Mouse (Mus musculus): ENCODE results near the gene Usp47. TPM values are rescaled to one million over a fixed set of nuclear protein-coding genes. Genes with fewer than 3 reads are reported as not detected.

The Usp47 gene
- total and polyA plus RNA-seq, 3 experiments = 6.4 to 95.9 (median 88.4) TPM

DNA sequence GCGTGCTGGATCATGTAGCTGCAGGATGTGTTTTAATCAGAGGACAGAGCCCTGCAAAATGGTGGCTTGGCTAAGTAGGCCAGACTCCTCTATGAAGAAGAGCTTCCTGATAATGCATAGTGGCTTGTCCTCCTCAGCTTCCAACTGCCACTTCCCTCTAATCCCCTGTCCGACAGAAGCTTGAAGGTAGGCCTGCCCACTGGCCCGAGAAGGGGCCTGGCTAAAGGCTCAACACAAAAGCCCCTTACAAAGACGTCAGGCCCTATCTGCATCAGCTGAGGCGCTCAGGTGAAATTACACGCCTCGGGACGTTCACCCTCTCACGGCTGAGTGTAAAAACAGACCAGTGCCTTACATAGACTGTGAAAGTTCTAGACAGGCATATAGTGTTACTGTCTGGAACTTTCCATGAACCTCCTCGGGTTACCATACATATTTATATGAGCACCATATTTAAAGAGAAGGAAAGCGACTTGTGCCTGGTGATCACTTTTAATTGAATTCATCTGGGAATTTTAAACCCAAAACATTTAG, 121.4 kb downstream of the Usp47 start:
- no peaks in the 10 kb centered on the region for H3K4me1 ChIP-seq (ENCODE audit: insufficient read depth, low read depth, low read length)
- H3K36me3 ChIP-seq (replicated peaks) = no peaks in the 10 kb centered on the region
- DNase-seq (ENCODE audit: low spot score) (no peak), ATAC-seq (ENCODE audit: extremely low read depth, insufficient number of reproducible peaks, low FRiP score, poor library complexity, severe bottlenecking) (no peak)
- H3K9me3 ChIP-seq (replicated peaks) = no peaks in the 10 kb centered on the region; the same call in 1 of the 2 replicates
- TF ChIP-seq CTCF (IDR thresholded peaks at IDR 0.05; ENCODE audit: low read depth, low read length) (no peak), GATA1 (IDR thresholded peaks at IDR 0.05; ENCODE audit: borderline replicate concordance, low read length) (no peak), TAL1 (conservative IDR thresholded peaks at IDR 0.05; ENCODE audit: low read depth, low read length) (no peak), GATA2 (IDR thresholded peaks at IDR 0.05; ENCODE audit: borderline replicate concordance, low read depth, low read length) (no peak), POLR2AphosphoS5 (IDR thresholded peaks at IDR 0.05; ENCODE audit: insufficient replicate concordance, low read depth, low read length) (no peak)
- no peaks in the 10 kb centered on the region for H3K27me3 ChIP-seq (ENCODE audit: insufficient read depth, low read length)
- no peak overlapping the region for H3K4me3 ChIP-seq (ENCODE audit: low read depth, low read length)

DNA sequence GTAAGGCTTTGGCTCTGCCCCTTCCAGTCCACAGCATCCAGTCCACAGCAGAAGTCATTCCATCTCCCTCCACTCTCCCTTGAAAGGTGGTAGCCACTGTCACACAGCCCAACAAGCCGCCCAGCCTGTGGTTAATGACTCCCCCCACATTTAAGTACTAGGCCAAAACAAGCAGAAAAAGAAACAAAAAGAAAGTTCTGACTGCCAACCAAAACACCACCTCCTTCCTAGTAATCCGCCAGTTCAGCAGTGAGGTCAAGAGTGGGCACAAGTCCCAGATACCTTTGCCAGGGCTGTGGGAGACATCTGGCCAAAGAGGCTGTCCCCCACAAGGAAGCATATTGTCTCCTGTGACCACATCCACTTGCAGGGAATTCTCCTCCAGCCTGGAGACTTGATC, 124.7 kb downstream of the Usp47 start:
- ATAC-seq (ENCODE audit: extremely low read depth, insufficient number of reproducible peaks, low FRiP score, poor library complexity, severe bottlenecking) (no peak), DNase-seq (ENCODE audit: low spot score) (no peak)
- TF ChIP-seq TAL1 (conservative IDR thresholded peaks at IDR 0.05; ENCODE audit: low read depth, low read length) = no peak
- no peak for TF ChIP-seq CTCF (IDR thresholded peaks at IDR 0.05; ENCODE audit: low read depth, low read length)
- no peak for TF ChIP-seq POLR2AphosphoS5 (IDR thresholded peaks at IDR 0.05; ENCODE audit: insufficient replicate concordance, low read depth, low read length)
- no peak for TF ChIP-seq GATA2 (IDR thresholded peaks at IDR 0.05; ENCODE audit: borderline replicate concordance, low read depth, low read length)
- TF ChIP-seq GATA1 (IDR thresholded peaks at IDR 0.05; ENCODE audit: borderline replicate concordance, low read length) = no peak
- H3K4me3 ChIP-seq (ENCODE audit: low read depth, low read length) = no peak overlapping the region
- no peaks in the 10 kb centered on the region for H3K36me3 ChIP-seq (replicated peaks)
- H3K27me3 ChIP-seq (ENCODE audit: insufficient read depth, low read length) = no peaks in the 10 kb centered on the region
- no peaks in the 10 kb centered on the region for H3K4me1 ChIP-seq (ENCODE audit: insufficient read depth, low read depth, low read length)
- H3K9me3 ChIP-seq (replicated peaks) = no peaks in the 10 kb centered on the region; the same call in 1 of the 2 replicates

DNA sequence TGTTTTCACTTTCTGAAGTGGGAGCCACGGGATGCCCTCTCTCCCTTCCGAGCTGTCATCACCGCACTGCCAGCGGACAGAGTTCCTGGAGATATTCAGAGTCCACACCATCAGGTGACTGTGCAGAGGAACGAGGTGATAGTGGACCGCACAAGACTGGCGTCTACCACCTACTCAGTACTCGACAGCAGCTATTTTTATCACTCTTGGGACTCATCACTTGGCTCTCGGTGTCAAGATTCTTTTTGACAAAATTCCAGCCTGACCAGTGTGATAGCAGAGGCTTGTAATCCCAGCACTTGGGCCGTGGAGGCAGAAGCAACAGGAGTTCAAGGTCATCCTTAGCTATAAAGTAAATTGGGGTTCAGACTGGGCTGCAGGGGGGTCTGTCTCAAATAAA, 125.8 kb downstream of the Usp47 start:
- DNase-seq (ENCODE audit: low spot score) = no peak
- H3K36me3 ChIP-seq (replicated peaks) = no peaks in the 10 kb centered on the region
- no peaks in the 10 kb centered on the region for H3K4me1 ChIP-seq (ENCODE audit: insufficient read depth, low read depth, low read length)
- no peak for TF ChIP-seq GATA2 (IDR thresholded peaks at IDR 0.05; ENCODE audit: borderline replicate concordance, low read depth, low read length)
- no peak for TF ChIP-seq CTCF (IDR thresholded peaks at IDR 0.05; ENCODE audit: low read depth, low read length)
- no peak for TF ChIP-seq TAL1 (conservative IDR thresholded peaks at IDR 0.05; ENCODE audit: low read depth, low read length)
- no peak for TF ChIP-seq POLR2AphosphoS5 (IDR thresholded peaks at IDR 0.05; ENCODE audit: insufficient replicate concordance, low read depth, low read length)
- no peak for TF ChIP-seq GATA1 (IDR thresholded peaks at IDR 0.05; ENCODE audit: borderline replicate concordance, low read length)
- ATAC-seq (ENCODE audit: extremely low read depth, insufficient number of reproducible peaks, low FRiP score, poor library complexity, severe bottlenecking) = no peak
- H3K27me3 ChIP-seq (ENCODE audit: insufficient read depth, low read length) = no peaks in the 10 kb centered on the region
- no peaks in the 10 kb centered on the region; the same call in 1 of the 2 replicates for H3K9me3 ChIP-seq (replicated peaks)
- no peak overlapping the region for H3K4me3 ChIP-seq (ENCODE audit: low read depth, low read length)

DNA sequence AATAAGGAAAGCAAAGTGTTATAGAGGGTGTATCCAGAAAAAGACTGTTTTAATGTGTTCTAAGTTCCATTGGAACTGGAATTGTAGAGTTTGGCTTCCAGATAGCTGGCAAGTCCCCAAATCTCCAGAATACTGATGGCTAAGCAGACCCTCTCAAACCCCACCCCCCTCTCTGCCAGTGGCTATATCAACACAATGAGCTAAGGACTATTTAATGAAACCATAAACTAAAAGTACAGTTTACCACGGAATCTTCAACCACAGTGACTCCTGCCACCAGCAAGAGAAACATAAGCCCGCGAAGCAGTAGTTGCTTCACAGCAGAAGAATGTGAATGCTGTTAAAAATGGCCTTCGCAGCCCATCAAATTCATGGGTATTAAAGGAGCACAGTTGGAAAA, 131.1 kb downstream of the Usp47 start:
- DNase-seq (ENCODE audit: low spot score) = no peak
- TF ChIP-seq POLR2AphosphoS5 (IDR thresholded peaks at IDR 0.05; ENCODE audit: insufficient replicate concordance, low read depth, low read length) (no peak), TAL1 (conservative IDR thresholded peaks at IDR 0.05; ENCODE audit: low read depth, low read length) (no peak), CTCF (IDR thresholded peaks at IDR 0.05; ENCODE audit: low read depth, low read length) (no peak), GATA1 (IDR thresholded peaks at IDR 0.05; ENCODE audit: borderline replicate concordance, low read length) (no peak), GATA2 (IDR thresholded peaks at IDR 0.05; ENCODE audit: borderline replicate concordance, low read depth, low read length) (no peak)
- peaks cover 7% of the 10 kb centered on the region; the same call in 1 of the 2 replicates for H3K9me3 ChIP-seq (replicated peaks)
- H3K4me3 ChIP-seq (ENCODE audit: low read depth, low read length) = no peak overlapping the region
- no peaks in the 10 kb centered on the region for H3K27me3 ChIP-seq (ENCODE audit: insufficient read depth, low read length)
- ATAC-seq (ENCODE audit: extremely low read depth, insufficient number of reproducible peaks, low FRiP score, poor library complexity, severe bottlenecking) = no peak
- H3K4me1 ChIP-seq (ENCODE audit: insufficient read depth, low read depth, low read length) = no peaks in the 10 kb centered on the region
- no peaks in the 10 kb centered on the region for H3K36me3 ChIP-seq (replicated peaks)

DNA sequence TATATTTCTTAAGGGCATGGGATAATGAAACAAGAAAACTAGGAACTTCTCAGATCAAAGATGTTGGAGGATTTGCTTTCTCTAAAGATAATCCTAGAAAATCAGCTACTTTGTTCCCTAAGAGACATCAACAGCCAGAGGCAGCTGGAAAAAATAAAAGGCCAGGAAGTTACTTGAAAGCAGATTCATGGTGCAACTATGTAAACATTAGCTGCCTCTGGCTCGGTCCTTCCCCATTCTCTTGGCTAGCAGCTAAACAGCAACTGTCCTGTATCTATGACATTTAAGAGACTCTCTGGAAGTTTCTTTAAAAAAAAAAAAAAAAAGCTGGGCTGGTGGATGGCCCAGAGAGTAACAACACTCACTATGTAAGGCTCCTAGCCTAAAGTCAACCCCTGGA, 131.9 kb downstream of the Usp47 start:
- peaks cover 11% of the 10 kb centered on the region; the same call in 1 of the 2 replicates for H3K9me3 ChIP-seq (replicated peaks)
- no peak for ATAC-seq (ENCODE audit: extremely low read depth, insufficient number of reproducible peaks, low FRiP score, poor library complexity, severe bottlenecking)
- DNase-seq (ENCODE audit: low spot score) = no peak

DNA sequence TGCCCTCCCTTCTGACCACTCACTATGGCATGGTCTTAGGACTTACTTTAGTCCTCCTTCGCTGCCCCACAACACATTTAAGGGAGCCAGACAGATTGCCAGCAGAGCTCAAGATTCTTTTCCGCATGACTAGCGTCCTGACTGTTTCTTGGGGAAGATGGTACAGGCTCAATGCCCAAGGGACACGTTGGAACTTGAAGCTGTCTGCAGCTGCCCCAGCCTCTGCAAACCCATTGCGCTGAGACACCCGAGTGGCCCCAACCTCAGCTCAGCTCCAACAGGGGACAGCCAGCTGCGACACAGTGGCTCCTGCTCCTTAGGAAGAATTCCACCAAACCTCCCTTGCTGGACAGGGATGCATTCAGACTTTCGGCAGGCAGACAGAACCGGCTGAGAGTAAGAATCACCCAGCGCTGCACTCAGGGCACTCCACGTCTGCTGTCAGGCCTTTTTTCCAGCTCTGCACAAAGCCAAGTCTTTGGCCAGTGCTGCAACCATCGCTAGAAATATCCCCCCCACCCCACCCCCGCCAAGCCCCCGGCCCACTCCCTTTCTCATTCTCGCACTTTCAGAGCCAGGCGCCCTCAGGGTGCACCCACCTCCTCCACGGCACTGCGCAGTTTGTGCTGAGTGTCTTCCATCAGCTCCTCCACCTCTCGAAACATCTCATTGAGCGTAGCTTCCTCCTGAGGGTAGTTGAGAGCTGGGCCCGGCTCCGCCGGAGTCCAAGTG, 134.4 kb downstream of the Usp47 start:
- H3K36me3 ChIP-seq (replicated peaks) = no peaks in the 10 kb centered on the region
- H3K9me3 ChIP-seq (replicated peaks) = peaks cover 15% of the 10 kb centered on the region; the same call in 1 of the 2 replicates
- TF ChIP-seq CTCF (IDR thresholded peaks at IDR 0.05; ENCODE audit: low read depth, low read length) (no peak), GATA1 (IDR thresholded peaks at IDR 0.05; ENCODE audit: borderline replicate concordance, low read length) (no peak), POLR2AphosphoS5 (IDR thresholded peaks at IDR 0.05; ENCODE audit: insufficient replicate concordance, low read depth, low read length) (no peak), TAL1 (conservative IDR thresholded peaks at IDR 0.05; ENCODE audit: low read depth, low read length) (no peak), GATA2 (IDR thresholded peaks at IDR 0.05; ENCODE audit: borderline replicate concordance, low read depth, low read length) (no peak)
- H3K4me1 ChIP-seq (ENCODE audit: insufficient read depth, low read depth, low read length) = no peaks in the 10 kb centered on the region
- H3K4me3 ChIP-seq (ENCODE audit: low read depth, low read length) = no peak overlapping the region
- H3K27me3 ChIP-seq (ENCODE audit: insufficient read depth, low read length) = no peaks in the 10 kb centered on the region
- ATAC-seq (ENCODE audit: extremely low read depth, insufficient number of reproducible peaks, low FRiP score, poor library complexity, severe bottlenecking) (no peak), DNase-seq (ENCODE audit: low spot score) (no peak)

More for the DNA sequence above, 131.9 kb downstream of the Usp47 start:
- no peaks in the 10 kb centered on the region for H3K4me1 ChIP-seq (ENCODE audit: insufficient read depth, low read depth, low read length)
- no peaks in the 10 kb centered on the region for H3K27me3 ChIP-seq (ENCODE audit: insufficient read depth, low read length)
- H3K36me3 ChIP-seq (replicated peaks) = no peaks in the 10 kb centered on the region
- no peak for TF ChIP-seq GATA2 (IDR thresholded peaks at IDR 0.05; ENCODE audit: borderline replicate concordance, low read depth, low read length)
- TF ChIP-seq GATA1 (IDR thresholded peaks at IDR 0.05; ENCODE audit: borderline replicate concordance, low read length) = no peak
- TF ChIP-seq TAL1 (conservative IDR thresholded peaks at IDR 0.05; ENCODE audit: low read depth, low read length) = no peak
- TF ChIP-seq CTCF (IDR thresholded peaks at IDR 0.05; ENCODE audit: low read depth, low read length) = no peak
- no peak for TF ChIP-seq POLR2AphosphoS5 (IDR thresholded peaks at IDR 0.05; ENCODE audit: insufficient replicate concordance, low read depth, low read length)
- H3K4me3 ChIP-seq (ENCODE audit: low read depth, low read length) = no peak overlapping the region

All from G1E (cell line).